Mouse (Mus musculus) gastrocnemius, postnatal 10 days (tissue): ENCODE measurements at regions not wholly inside any gene's neighbourhood (a gene's known extent, or its start where the extent isn't known, plus 50 kb on each side); places are given as distances from the start of the nearest gene placed in this dataset.

Experiments used
- DNase-seq: peaks from one replicate; pipeline ENCODE4 v3.0.0; 2021; ENCODE audit warnings: mixed read lengths

DNA sequence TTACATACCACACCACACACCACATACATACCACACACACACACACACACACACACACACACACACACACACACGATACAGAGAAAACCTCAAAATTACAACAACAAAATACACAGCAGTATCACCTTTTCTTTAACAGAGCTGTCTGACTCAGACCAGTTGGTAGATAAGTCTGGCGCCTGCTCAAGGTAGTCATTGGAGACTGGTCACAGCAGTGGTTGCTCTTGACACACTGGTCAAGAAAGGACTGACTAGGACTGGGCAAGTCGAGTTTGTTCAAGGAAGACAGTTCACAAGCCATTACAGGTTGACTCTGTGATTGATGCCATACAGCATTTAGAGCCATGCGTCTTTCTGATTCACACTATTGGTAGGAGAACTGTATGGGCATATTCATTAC is 78.7 kb upstream of the Klf4 start:
- no peak for DNase-seq

DNA sequence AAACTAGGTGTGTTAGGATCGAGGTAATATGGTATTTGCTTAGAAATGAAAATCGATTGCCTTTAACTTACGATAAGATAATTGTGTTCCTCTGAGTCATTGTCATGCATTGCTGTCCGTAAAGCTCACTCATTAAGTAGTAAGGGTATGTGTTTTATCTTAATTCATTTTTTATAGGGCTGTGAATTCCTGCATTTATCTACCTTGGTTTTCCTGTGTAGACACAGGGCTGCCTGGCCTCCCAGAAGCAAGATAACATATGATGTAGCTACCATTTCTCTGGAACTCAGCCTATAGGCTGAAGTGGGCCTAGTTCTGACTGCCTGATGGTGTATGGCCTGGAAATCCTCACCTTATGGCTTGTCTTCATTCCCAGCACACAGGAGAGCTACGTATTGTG is 76.9 kb upstream of the Klf4 start:
- DNase-seq: no peak

DNA sequence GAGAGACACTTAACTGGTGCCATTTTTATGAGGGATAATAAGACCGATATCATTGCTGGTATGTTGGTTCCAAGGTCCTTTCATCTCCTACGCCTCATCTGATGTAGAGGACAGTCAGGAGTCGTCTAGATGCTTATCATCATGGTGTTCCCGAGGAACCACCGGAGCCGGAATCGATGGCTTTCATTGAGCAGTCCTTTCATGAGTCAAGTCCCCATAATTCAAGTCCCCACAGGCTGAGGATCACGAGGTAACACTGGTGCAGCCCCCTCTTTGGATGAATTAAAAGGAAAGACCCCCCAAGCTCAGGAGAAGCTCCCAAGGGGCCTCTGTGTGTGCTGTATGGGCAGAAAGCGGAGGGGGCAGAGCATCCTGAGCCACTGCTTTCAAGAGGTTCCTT is 73.3 kb upstream of the Klf4 start:
- DNase-seq: no peak

DNA sequence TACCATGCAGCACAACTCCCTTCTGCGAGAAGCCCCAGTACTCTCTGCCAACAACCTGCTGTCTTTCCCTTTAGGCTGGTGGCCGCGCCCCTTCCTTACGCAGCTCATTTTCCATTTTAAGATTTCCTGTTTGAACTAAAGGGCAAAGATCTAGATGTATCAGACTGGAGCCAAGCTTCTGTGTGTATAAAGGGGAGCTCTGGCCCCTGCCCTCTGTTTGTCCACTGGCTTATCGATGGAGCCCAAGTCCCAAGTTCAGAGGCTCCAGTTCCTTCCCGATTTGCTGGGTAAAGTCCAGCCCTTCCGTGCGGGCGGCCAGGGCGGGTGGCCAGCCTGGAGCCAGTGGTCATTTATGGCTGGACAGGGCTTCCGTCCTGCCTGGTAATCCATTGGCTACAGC is 72.6 kb upstream of the Klf4 start:
- no peak for DNase-seq

DNA sequence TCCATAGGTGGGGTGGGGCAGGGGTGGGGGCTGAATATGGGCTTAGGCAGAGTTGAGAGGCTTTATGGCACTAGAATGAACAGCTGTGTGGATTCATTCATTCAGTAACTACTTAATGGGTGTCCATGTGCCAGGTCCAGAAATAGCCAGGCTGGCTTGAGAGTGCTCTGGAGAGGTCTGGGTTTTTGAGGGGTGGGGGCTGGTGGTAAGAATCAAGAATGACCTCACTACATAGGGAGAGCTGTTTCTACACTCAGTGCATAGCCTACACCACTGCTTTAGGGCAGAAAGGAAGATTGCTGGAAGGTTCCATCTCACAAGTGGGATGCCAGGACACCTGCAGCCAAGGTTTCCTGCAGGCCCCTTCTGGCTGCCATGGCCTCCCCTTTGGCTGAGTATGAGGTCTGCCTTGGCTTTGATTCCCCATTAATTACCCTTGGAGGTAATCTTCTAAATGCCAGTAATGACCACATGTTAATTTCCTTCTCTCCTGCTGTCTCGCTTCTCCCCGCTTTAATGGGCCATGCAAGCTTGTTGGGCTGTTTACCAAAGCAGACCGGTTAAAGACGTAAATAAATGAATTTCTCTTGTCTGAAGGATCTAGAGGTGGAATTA is 71.7 kb upstream of the Klf4 start:
- no peak for DNase-seq

DNA sequence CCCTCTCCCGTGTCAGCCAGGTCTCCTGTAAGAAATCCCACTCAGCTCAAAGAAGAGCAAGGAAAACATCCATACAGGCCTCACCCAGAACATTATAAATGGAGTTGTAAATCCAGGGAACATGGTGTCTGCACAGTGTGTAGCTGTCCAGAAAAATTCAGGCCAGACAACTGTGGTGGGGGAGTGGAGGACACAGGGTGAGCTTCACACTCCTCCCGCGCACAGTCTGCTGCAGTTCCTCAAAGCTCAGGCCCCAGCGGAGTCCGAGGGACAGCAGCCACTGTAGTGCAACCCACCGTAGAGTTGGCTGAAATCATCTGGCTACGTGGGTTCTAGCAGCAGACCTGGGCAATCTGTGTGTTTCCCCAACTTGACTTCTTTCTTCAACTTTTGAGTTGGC is 62.9 kb upstream of the Klf4 start:
- DNase-seq: no peak

DNA sequence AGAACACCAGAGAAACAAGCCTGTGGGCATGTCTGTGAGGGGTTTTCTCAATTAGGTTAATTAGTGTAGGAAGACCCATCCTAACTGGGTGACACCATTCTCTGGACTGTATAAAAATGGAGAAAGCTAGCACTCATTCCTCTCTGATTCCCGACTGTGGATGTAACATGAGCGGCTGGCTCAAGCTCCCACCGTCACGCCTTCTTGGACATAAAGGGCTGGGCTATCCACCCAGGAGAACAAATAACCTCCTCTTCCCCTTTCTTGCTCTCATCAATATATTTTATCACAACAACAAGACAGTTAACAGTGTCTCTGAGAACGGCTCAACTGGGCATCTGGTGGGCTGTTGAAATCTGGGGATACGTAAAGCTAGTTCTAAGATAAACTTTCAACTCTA is 62.4 kb upstream of the Klf4 start:
- no peak for DNase-seq

DNA sequence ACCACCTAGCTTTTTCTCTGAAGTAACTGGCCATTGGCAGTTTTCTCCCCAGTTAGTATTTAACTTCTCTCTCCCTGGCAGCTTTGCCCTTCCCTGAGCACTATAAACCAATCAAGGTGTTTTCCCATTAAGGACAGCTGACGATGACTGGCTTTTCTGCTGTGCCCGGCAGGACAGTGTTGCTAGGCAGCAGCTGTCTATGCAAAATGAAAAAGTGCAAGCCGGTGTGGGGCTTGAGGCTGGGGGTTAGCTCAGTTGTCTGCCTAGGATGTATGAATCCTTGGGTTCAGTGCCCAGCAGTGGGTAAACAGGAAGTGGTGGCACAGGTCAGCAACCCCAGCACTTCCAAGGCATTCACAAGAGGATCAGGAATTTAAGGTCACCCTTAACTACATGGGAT is 60.9 kb upstream of the Klf4 start:
- no peak for DNase-seq

DNA sequence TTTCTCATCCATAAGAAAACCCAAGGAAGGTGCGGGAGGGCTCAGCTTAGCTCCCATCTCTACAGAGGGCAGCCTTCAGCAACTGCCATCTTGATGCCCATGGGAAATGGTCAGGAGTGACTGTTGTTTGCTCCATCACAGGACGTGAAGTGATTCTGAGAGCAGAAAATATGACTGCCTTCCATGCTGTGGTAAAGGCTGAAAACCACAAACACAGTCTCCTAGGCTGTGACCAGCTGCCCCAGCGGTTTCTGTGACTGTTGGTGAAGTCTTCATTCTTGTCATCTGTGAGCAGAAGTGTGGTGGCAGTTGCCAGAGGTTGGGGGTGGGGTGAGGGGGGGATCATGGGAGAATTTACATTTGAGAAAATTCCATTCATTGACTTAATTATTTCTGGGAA is 53.9 kb upstream of the Klf4 start:
- DNase-seq: no peak

DNA sequence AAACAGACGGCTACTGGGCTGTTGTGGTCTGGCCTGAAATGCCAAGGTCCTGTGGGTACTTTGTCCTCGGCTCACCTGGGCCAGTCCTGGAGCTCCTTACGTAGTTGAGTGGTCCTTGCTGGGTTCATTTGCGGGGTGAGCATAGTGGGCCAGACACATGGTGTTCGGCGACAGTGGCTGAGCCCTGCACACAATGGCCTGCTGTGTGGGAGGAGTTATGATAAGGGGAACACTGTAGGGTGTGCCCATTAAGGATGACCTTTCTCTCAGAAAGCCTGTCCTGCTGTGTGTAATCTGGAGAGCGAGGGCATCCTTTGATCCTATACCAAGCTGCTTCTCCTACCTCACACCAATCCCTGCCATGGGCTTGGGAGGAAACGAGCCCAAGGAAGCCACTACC is 51.3 kb upstream of the Klf4 start:
- no peak for DNase-seq
